Mouse (Mus musculus) limb, embryonic 13.5 days (tissue): ENCODE data around the gene Rbfox2. TPM values are rescaled to one million over a fixed set of nuclear protein-coding genes. Genes with fewer than 3 reads are reported as not detected.

Experiments
- ATAC-seq: fragments of 200-750 bp; cut with Nextera tagmentation; 2 replicates; pipeline ENCODE4 v1.8.0; 2017; ENCODE audit warnings: low read depth, moderate number of reproducible peaks, moderate TSS enrichment; ENCODE audit not compliant: low FRiP score
- H3K27ac ChIP-seq: fragments of 300-500 bp; sonication (generic); 2 replicates; pipeline ENCODE4 v1.5.1; 2015; ENCODE audit warnings: inconsistent platforms, mild to moderate bottlenecking, moderate library complexity
- H3K27me3 ChIP-seq: fragments of 300-500 bp; sonication (generic); 2 replicates; pipeline ENCODE4 v1.6.1; 2015; ENCODE audit warnings: mild to moderate bottlenecking, inconsistent platforms
- H3K36me3 ChIP-seq: fragments of 300-500 bp; sonication (generic); 2 replicates; pipeline ENCODE4 v1.6.1; 2015; ENCODE audit warnings: inconsistent platforms, mild to moderate bottlenecking, moderate library complexity
- H3K4me1 ChIP-seq: fragments of 300-500 bp; sonication (generic); 2 replicates; pipeline ENCODE4 v1.6.1; 2015; ENCODE audit warnings: inconsistent platforms
- H3K4me2 ChIP-seq: fragments of 300-500 bp; sonication (generic); replicated peaks from 2 replicates; pipeline ENCODE4 v1.6.1; 2015; ENCODE audit warnings: inconsistent platforms, mild to moderate bottlenecking, moderate library complexity
- H3K4me3 ChIP-seq: fragments of 300-500 bp; sonication (generic); 2 replicates; pipeline ENCODE4 v1.5.1; 2015; ENCODE audit warnings: moderate library complexity, mild to moderate bottlenecking, inconsistent platforms
- H3K9ac ChIP-seq: fragments of 300-500 bp; sonication (generic); 2 replicates; pipeline ENCODE4 v1.6.1; 2015; ENCODE audit warnings: mild to moderate bottlenecking, inconsistent platforms
- H3K9me3 ChIP-seq: fragments of 300-500 bp; sonication (generic); 2 replicates; pipeline ENCODE4 v1.6.1; 2016; ENCODE audit warnings: inconsistent platforms
- WGBS: fragments of 180-500 bp; shearing (Covaris S2); methylation state at CpG from one replicate; pipeline ENCODE4 v1.1.7; 2015; 5-methylcytosine and 5-hydroxymethylcytosine counted together
- polyA plus RNA-seq: library from polyadenylated mRNA; unstranded; fragments of >200 nt; fragmentation: Nextera tagmentation; extraction: Ambion mirVana; gene quantifications from 2 replicates; pipeline ENCODE4 v1.2.1, GENCODE M21; 2015

Gene Rbfox2
- polyA plus RNA-seq, 1 experiment from 2014 or later = 83.1 TPM

DNA sequence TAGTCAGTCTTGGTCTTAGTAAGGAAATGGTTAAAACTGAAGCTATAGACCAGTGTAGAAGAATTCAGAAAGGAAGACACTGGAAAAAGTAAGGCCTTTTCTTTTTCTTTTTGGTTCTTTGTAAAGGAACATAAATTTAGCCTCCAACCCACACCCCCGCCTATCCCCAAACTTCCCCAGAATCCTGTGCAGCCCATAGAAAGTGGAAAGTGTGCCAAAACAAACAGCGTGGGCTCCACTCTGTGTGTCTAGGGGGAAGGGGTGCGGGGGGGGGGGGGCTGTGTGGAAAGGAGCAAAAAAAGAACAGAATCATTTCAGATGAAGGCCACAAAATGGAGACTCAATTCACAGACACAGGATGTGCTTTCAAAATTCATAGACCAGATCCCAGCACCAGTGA is 156.8 kb downstream of the Rbfox2 start:
- Histone ChIP-seq H3K36me3 (no peaks in the 10 kb centered on the region; the same call in 1 of the 2 replicates), H3K4me1 (peaks cover 63% of the 10 kb centered on the region), H3K9ac (peak overlapping the region; percentile 52), H3K4me3 (peak overlapping the region; percentile 53), H3K27ac (peak overlapping the region; percentile 92), H3K4me2 (peak overlapping the region; percentile 63), H3K9me3 (no peaks in the 10 kb centered on the region), H3K27me3 (no peaks in the 10 kb centered on the region)
- no peak for ATAC-seq
- 24% methylated on average over 3 of the region's 3 CpGs for WGBS

GRCm38 (mm10) chr15:77149551-77149950 is 157.3 kb downstream of the Rbfox2 start:
- no peaks in the 10 kb centered on the region for H3K9me3 ChIP-seq
- H3K36me3 ChIP-seq = no peaks in the 10 kb centered on the region; the same call in 1 of the 2 replicates
- no peak overlapping the region; the same call in 1 of the 2 replicates for H3K4me3 ChIP-seq
- WGBS = 69% methylated on average over 3 of the region's 3 CpGs
- H3K4me1 ChIP-seq = peaks cover 63% of the 10 kb centered on the region
- peak overlapping the region; percentile 92 for H3K27ac ChIP-seq
- H3K27me3 ChIP-seq = no peaks in the 10 kb centered on the region
- H3K4me2 ChIP-seq = peak overlapping the region; percentile 63
- H3K9ac ChIP-seq = no peak overlapping the region
- ATAC-seq = no peak

DNA sequence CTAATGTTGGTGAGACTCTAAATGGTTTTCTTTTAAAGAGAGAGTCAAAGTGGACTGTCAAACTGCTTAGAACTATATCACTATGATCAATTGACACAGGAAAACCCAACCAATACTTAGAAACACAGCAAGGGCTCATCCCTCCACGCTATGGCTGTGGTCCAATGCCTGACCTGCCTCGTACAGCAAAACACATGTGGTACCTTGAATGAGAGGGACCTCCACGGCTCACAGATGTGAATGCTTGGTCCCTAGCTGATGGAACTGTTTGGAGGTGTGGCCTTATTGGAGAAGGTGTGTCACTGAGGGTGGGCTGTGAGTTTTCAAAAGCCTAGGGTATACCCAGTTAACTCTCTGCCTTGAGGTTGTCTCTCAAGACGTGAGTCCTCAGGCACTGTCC is 159.9 kb downstream of the Rbfox2 start:
- no peak overlapping the region for H3K4me2 ChIP-seq
- H3K27ac ChIP-seq = no peak overlapping the region
- WGBS = 65% methylated on average over 4 of the region's 4 CpGs
- no peak overlapping the region for H3K9ac ChIP-seq
- no peak overlapping the region for H3K4me3 ChIP-seq
- no peaks in the 10 kb centered on the region for H3K27me3 ChIP-seq
- H3K4me1 ChIP-seq = peaks cover 50% of the 10 kb centered on the region
- no peak for ATAC-seq
- H3K36me3 ChIP-seq = no peaks in the 10 kb centered on the region; the same call in 1 of the 2 replicates
- H3K9me3 ChIP-seq = no peaks in the 10 kb centered on the region

- Histone ChIP-seq H3K9me3 (no peaks in the 10 kb centered on the region), H3K9ac (no peak overlapping the region), H3K27ac (no peak overlapping the region), H3K4me3 (no peak overlapping the region), H3K4me2 (no peak overlapping the region), H3K36me3 (peaks cover 4% of the 10 kb centered on the region), H3K4me1 (peaks cover 40% of the 10 kb centered on the region), H3K27me3 (no peaks in the 10 kb centered on the region)
- WGBS = 89% methylated on average over 1 of the region's 1 CpGs
- ATAC-seq = no peak
These were observed 161.8 kb downstream of the Rbfox2 start for GRCm38 (mm10) chr15:77144960-77145359.

- H3K4me3 ChIP-seq = no peak overlapping the region
- peaks cover 9% of the 10 kb centered on the region for H3K36me3 ChIP-seq
- H3K4me1 ChIP-seq = peaks cover 30% of the 10 kb centered on the region
- ATAC-seq = no peak
- H3K27me3 ChIP-seq = no peaks in the 10 kb centered on the region
- H3K9me3 ChIP-seq = no peaks in the 10 kb centered on the region
- no peak overlapping the region for H3K4me2 ChIP-seq
- H3K9ac ChIP-seq = no peak overlapping the region
- WGBS = 91% methylated on average over 5 of the region's 5 CpGs
- no peak overlapping the region for H3K27ac ChIP-seq
These were observed 164.0 kb downstream of the Rbfox2 start for GRCm38 (mm10) chr15:77142787-77143186.

- no peak overlapping the region for H3K4me2 ChIP-seq
- 63% methylated on average over 6 of the region's 6 CpGs for WGBS
- H3K4me3 ChIP-seq = no peak overlapping the region
- peaks cover 9% of the 10 kb centered on the region for H3K36me3 ChIP-seq
- ATAC-seq = no peak
- no peaks in the 10 kb centered on the region for H3K9me3 ChIP-seq
- no peak overlapping the region for H3K27ac ChIP-seq
- peaks cover 30% of the 10 kb centered on the region for H3K4me1 ChIP-seq
- no peak overlapping the region for H3K9ac ChIP-seq
- H3K27me3 ChIP-seq = no peaks in the 10 kb centered on the region
These were observed 164.5 kb downstream of the Rbfox2 start for GRCm38 (mm10) chr15:77142352-77142751.

GRCm38 (mm10) chr15:77141711-77142110 is 165.1 kb downstream of the Rbfox2 start:
- no peak overlapping the region for H3K4me2 ChIP-seq
- no peak for ATAC-seq
- no peaks in the 10 kb centered on the region for H3K27me3 ChIP-seq
- peaks cover 30% of the 10 kb centered on the region for H3K4me1 ChIP-seq
- WGBS = 68% methylated on average over 4 of the region's 4 CpGs
- no peak overlapping the region for H3K4me3 ChIP-seq
- no peak overlapping the region for H3K9ac ChIP-seq
- H3K36me3 ChIP-seq = peaks cover 9% of the 10 kb centered on the region
- no peak overlapping the region; the same call in 1 of the 2 replicates for H3K27ac ChIP-seq
- H3K9me3 ChIP-seq = no peaks in the 10 kb centered on the region

- peaks cover 19% of the 10 kb centered on the region for H3K4me1 ChIP-seq
- H3K4me2 ChIP-seq = no peak overlapping the region
- H3K9me3 ChIP-seq = peaks cover 6% of the 10 kb centered on the region; the same call in 1 of the 2 replicates
- 80% methylated on average over 5 of the region's 5 CpGs for WGBS
- no peak overlapping the region for H3K9ac ChIP-seq
- no peaks in the 10 kb centered on the region for H3K27me3 ChIP-seq
- no peak overlapping the region for H3K4me3 ChIP-seq
- H3K36me3 ChIP-seq = peaks cover 31% of the 10 kb centered on the region
- no peak overlapping the region; the same call in 1 of the 2 replicates for H3K27ac ChIP-seq
- no peak for ATAC-seq
These were observed 168.5 kb downstream of the Rbfox2 start for GRCm38 (mm10) chr15:77138282-77138681.

DNA sequence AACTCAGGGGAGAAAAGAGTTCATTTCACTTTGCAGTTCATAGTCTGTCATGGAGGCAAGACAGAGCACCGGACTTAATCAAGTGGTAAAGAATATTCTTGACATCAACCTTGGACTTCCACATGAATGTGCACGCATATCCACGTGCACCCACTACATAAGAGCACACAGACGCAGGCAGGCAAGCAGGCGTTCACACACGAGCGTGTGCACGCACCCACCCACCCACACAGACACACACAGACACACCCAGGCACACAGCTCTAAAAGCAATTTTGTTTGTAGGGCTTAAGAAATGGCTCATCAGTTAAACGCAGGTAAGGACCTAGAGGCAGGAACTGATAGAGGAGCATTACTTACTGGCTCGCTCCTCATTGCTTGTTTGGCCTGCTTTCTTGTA is 172.3 kb downstream of the Rbfox2 start:
- peaks cover 6% of the 10 kb centered on the region; the same call in 1 of the 2 replicates for H3K9me3 ChIP-seq
- no peak overlapping the region for H3K27ac ChIP-seq
- H3K4me2 ChIP-seq = no peak overlapping the region
- peaks cover 59% of the 10 kb centered on the region for H3K36me3 ChIP-seq
- ATAC-seq = no peak
- H3K27me3 ChIP-seq = no peaks in the 10 kb centered on the region
- H3K9ac ChIP-seq = no peak overlapping the region
- no peak overlapping the region for H3K4me3 ChIP-seq
- 0 out of 2 replicates have a peak, but pooled peaks cover 6% of the 10 kb centered on the region for H3K4me1 ChIP-seq
- WGBS = 97% methylated on average over 10 of the region's 10 CpGs

DNA sequence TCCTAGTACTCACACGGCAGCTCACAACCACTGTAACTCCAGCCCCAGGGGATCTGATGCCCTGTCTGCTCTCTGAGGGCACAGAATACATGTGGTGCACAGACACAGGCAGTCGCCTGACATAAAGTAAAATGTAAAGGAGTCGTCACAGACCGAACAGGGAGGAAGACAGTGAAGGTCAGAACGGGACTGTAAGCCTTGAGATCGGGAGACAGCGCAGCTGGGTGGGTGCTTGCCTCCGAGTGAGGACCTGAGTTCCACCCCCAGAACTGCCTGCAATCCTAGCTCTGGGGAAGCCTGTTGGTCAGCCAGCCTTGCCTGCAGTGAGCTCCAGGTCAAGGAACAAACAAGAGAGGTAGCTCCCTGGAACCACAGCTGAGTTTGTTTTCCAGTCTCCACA is 177.7 kb downstream of the Rbfox2 start:
- Histone ChIP-seq H3K27me3 (no peaks in the 10 kb centered on the region), H3K36me3 (peaks cover 62% of the 10 kb centered on the region)

GRCm38 (mm10) chr15:77127737-77128136 is 179.1 kb downstream of the Rbfox2 start:
- Histone ChIP-seq H3K4me1 (0 out of 2 replicates have a peak, but pooled peaks cover 5% of the 10 kb centered on the region), H3K36me3 (peaks cover 59% of the 10 kb centered on the region), H3K27ac (no peak overlapping the region), H3K9me3 (no peaks in the 10 kb centered on the region), H3K4me3 (no peak overlapping the region), H3K27me3 (no peaks in the 10 kb centered on the region), H3K9ac (no peak overlapping the region), H3K4me2 (no peak overlapping the region)
- 43% methylated on average over 2 of the region's 2 CpGs for WGBS
- no peak for ATAC-seq

More for the DNA sequence above, 177.7 kb downstream of the Rbfox2 start:
- WGBS = 78% methylated on average over 8 of the region's 8 CpGs
- Histone ChIP-seq H3K9ac (no peak overlapping the region), H3K4me1 (0 out of 2 replicates have a peak, but pooled peaks cover 5% of the 10 kb centered on the region), H3K4me2 (no peak overlapping the region), H3K27ac (no peak overlapping the region), H3K4me3 (no peak overlapping the region), H3K9me3 (0 out of 2 replicates have a peak, but pooled peaks cover under 1% of the 10 kb centered on the region)
- no peak for ATAC-seq

GRCm38 (mm10) chr15:77126674-77127073 is 180.1 kb downstream of the Rbfox2 start:
- WGBS = 92% methylated on average over 3 of the region's 3 CpGs
- no peak overlapping the region for H3K27ac ChIP-seq
- H3K4me3 ChIP-seq = no peak overlapping the region
- no peak overlapping the region for H3K4me2 ChIP-seq
- H3K36me3 ChIP-seq = peaks cover 48% of the 10 kb centered on the region
- no peaks in the 10 kb centered on the region for H3K27me3 ChIP-seq
- H3K4me1 ChIP-seq = 0 out of 2 replicates have a peak, but pooled peaks cover 5% of the 10 kb centered on the region
- H3K9me3 ChIP-seq = no peaks in the 10 kb centered on the region
- H3K9ac ChIP-seq = no peak overlapping the region
- no peak for ATAC-seq
